Mouse (Mus musculus): ENCODE data around the gene Llgl2.
"Not testable (repeated sequence)": the region's sequence is repeated elsewhere in the genome, so short reads cannot be mapped to it uniquely, and the experiment has no call there.

Gene Llgl2

DNA sequence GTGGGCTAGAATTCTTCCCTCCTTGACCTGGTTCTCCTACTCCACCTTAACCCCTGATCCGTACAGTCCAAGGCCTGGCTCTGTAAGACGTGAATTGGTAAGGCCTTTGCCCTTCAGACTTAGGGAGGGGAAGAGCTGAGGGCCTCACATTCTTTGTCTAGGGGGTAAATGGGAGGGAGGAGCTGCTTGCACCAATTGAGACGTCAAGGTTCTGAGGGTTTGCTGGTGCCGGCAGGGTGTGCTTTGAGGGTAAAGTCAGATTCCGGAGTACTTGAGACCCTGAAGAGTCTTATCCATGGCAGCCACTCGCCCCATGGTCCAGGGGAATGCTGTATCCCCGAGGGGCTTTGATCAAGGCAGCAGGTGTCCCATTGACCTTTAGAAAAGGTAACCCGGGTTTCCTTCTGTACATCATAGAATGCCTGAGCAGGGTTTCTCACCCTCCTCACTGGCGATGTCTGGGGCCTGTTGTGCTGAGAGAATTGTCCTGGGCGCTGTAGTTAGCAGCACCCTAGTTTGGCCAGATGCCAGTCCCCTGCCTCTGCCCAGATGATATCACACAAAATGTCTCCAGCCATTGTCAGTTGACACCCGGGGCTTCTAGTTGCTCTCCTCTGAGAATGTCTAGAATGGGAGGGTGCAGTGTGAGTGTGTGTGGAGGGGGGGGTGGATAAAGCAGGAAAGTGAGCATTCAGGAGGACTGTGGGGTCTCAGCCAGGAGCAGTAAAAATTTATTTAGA is 13.0 kb downstream of the Llgl2 start:
- peak; percentile 48 to 80 for DNase-seq

DNA sequence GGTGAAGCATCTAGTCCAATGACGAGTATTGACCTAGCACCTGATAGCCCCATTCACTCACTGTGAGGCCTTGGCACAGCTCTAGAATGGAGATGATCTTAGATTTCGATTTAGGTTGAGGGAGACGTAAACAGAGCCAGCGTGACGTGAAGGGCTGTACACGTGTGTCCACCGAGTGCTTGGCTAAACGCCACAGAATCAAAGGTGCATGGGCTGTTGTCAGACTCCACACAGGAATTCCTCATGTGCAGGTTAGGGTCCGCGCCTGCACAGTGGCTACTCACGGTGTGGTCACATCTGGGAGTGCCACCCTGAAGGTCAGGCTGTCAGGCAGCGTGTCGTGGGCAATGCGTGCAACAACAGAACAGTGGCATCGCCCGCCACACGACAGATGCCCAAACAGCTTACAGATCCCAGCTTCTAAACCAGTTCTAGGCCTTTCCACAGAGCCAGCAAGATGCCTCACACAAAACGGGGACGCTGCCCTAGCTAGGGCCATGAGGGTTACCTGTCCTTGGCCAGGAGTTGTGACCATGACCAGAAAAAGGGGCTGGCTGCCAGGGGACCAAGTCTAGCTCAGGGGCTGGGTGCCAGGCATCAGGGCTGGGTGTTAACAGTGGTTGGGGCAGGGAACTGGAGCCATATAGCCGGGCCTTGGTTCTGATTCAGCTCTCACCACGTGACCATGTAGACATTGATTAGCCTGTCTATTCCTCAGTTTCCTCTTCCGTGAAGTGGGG is 13.9 kb downstream of the Llgl2 start:
- DNase-seq = no peak

DNA sequence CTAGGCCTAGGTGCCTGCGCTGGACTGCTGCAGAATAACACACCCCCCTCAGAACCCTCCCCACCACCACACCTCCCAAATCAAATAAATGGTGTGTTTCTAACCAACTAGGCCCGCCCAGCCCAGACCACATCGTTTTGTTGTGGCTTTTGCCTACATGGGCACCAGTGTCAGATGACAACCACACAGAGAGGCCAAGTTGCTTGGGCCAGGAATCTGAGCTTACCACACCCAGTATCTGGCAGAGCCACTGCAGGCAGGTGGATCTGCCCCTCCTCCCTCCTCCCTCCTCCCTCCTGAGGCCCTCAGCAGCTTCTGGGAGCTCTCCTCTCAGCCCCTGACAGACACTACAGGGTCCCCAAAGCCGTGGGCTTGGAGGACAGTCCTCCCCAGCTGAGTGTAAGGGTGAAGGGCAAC is 15.1 kb downstream of the Llgl2 start:
- peak; percentile 39 to 78 for DNase-seq

DNA sequence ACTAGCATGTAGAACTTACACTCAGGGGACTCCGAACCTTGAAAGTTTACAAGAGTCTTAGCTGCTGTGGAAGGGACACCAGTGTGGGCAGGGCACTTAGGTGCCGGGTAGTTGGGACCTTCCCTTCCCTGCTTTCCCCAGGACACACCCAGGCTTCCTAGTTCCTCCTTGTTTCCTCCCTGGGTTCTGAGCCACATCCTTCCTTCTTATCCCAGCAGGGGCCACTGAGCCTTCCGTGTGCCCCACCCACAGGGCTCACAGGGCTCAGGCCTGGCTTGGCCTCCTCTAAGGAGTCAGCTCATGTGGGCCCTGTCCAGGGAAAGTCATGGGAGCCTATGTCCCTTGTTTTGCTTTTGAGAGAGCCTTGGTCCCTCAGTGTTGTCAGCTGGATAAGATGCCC is 15.9 kb downstream of the Llgl2 start:
- peak in 1 of 2 experiments; percentile 23 for DNase-seq

DNA sequence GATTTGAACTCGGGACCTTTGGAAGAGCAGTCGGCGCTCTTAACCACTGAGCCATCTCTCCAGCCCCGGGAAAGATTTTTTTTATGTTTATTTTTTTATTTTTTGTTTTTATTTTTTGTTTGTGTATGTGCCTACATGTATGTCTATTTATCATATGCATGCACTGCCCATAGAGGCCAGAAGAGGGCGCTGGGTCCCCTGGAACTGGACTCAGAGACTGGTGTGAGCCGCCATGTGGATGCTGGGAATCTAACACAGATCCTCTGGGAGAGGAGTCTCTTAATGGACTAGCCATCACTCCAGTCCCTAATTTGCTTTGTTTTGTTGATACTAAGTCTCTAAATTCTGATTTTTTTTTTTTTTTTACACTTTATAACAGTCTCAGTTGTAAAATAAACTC is 17.2 kb downstream of the Llgl2 start:
- DNase-seq = no peak

DNA sequence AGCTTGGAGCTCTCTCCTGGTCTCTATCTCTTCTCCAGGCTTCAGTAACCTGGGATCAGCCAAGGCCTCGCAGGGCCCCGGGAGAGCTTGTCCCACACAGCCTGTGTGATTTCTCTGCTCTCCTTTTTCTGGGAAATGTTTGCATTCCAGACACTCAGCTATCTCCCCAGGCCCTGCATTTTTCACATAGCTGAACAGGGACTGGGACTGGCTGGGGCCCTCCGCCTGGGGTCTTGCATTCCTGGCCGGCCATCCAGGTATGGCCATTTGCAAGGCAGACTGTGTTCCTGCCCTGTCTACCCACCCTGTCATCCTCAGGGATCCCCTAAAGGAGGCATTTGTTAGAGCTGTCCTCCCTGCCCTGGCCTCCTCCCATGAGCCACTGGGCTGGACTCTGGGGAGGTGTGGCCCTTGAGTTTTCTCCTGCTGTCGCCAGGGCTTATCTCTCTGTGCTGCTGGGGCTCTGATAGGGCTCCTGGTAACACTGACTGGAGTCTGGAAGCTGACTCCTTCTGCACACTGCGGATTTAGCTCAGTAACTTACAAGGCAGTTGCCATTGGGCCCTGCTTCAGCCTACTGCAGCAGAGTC is 18.2 kb downstream of the Llgl2 start:
- peak; percentile 49 to 74 for DNase-seq

DNA sequence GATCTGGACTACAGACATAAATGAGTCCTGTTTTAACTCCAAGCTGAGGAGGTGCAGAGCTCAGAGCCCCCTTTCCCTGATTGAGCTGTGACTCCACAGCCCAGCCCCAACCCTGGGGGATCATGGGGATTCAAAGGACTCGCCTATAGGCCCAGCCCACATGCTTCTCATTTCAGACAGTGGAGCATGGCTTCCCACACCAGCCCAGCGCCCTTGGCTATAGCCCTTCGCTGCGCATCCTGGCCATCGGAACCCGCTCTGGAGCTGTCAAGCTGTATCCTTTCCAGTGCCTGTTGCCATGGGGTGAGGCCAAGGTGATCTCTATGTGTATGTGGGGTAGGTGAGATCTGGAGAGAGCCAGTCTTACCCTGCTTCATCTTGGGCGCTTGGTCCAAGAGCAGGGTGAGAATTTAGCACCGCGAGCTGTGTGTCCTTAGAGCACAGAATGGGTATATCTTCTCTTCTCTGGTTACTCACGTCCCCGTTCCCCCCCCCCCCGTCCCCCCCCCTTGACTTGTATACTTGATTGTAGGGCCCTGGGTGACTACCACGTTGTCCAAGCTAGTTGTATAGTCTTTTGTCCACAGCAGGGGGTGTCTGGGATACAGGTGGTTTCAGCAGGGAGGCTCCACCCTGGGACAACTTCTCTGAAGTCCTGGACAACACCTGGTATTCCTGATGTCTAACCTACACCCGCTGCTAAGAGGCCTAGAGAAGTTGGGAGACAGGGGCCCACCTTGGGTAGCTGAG is 19.5 kb downstream of the Llgl2 start:
- no peak for DNase-seq

DNA sequence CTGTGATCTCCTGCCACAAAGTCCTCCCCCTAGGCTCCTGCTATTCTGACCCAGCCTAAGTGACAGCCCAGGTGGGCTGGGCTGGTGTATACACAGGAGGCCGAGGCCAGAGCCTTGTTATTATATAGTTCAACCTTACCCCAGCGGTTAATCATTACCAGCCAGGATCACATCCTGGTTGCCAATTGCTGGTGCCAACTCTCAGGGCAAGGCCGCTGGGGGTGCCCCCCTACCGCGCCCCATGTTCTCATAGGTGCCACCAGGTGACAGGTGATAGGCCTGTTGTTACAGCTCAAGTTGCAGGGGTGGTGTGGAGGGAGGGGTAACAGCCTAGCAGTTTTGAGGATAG is 20.0 kb downstream of the Llgl2 start:
- DNase-seq = peak in 1 of 2 experiments; percentile 71

DNA sequence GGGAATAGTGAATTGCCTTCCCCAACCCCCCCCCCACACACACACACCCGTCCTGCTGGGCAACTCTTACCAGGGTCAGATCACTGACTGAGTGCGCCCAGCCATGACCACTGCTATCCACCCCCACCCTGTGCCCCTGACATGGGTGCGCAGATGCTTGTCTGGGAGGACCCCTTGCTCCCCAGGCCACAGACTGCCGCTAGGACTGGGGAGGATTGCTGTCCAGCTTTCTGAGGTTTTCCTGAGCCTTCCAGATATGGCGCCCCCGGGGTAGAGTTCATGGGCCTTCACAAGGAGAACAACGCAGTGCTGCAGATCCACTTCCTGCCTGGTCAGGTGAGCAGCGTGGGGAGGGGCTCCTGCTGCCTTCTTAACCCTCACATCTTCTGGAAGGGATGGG is 20.4 kb downstream of the Llgl2 start:
- DNase-seq = no peak

DNA sequence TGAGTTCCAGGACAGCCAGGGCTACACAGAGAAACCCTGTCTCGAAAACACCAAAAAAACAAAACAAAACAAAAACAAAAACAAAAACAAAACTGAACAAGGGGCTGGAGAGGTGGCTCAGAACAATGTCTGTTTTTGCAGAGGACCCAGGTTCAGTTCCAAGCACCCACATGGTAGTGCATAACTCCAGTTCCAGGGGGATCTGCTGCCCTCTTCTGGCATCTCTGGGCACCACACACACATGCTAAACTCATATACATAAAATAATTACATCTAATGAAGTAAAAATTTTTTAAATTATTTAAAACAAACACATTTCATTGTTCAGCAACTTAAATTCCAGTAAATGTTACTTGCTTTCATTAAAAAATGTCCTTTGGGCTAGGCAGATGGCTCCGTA is 22.0 kb downstream of the Llgl2 start:
- DNase-seq = no peak

DNA sequence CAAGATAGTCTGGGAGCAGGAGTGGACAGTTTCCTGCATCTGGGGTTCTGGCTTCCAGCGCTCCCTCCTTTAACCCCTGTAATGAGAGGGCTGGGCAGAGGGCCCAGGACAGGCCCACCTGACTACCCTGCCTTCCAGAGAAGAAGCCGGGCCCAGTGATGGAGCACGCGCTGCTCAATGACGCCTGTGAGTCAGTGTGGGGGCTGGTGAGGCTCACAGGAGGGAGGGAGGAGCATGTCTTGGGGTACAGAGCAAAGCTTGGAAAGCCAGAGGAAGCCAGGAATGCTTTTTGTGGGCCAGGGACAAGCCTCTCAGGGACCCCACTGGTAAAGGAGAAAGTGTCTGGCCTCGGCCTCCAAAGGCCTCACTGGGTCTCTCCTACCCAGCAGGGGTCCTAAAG is 30.8 kb downstream of the Llgl2 start:
- no peak for DNase-seq

DNA sequence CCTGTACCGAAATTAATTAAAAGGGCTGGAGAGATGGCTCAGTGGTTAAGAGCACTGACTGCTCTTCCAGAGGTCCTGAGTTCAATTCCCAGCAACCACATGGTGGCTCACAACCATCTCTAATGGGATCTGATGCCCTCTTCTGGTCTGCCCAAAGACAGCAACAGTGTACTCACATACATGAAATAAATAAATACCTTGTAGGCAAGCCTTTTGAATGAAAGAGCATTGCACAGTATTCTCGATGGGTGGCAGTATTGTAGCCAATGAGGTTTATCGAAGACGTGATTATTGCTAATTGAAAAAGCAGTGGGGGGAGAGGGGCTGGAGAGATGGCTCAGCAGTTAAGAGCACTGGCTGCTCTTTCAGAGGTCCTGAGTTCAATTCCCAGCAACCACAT is 33.3 kb downstream of the Llgl2 start:
- not testable (repeated sequence) for DNase-seq

DNA sequence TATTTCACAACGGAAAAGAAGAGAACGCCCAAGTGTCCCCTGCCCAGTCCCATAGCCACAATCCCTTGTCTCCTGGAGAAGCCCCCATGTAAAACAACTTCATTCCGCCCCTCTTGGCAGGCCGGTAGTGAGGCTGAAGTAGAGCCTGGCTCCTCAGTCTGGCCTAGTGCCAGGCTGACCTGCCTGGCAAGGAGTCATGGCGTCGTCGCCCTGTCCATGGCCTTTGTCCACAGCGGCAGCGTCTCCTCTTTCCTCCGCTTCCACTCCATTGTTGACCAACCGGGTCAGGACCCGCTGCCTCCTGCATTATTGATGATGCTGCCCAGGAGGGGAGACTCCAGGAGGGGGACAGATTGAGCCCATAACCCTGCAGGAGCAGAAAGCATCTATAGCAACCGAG is 34.1 kb downstream of the Llgl2 start:
- DNase-seq = no peak

DNA sequence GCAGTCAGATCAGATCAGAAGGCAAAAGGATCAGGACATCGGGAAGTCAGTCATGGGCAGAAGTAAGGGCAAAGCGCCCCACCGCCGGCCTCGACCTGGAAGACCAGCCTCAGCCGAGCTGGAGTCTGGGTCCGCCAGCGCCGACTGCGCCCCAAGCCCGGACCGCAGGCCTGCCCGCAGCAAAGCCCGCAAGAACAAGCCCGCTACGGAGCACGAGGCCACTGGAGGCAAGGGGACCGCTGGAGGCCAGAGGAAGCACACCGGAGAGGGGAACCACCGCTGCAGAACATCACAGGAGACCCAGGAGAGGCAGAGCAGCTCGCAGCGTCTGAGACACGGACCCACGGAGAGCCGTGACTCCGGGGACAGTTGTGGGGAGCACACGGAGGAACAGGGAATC is 34.5 kb downstream of the Llgl2 start, which contains the start of gene Myo15b:
TSS of gene Myo15b (plus strand) at position 53 of the 400 bp plus-strand sequence.
- DNase-seq = no peak

DNA sequence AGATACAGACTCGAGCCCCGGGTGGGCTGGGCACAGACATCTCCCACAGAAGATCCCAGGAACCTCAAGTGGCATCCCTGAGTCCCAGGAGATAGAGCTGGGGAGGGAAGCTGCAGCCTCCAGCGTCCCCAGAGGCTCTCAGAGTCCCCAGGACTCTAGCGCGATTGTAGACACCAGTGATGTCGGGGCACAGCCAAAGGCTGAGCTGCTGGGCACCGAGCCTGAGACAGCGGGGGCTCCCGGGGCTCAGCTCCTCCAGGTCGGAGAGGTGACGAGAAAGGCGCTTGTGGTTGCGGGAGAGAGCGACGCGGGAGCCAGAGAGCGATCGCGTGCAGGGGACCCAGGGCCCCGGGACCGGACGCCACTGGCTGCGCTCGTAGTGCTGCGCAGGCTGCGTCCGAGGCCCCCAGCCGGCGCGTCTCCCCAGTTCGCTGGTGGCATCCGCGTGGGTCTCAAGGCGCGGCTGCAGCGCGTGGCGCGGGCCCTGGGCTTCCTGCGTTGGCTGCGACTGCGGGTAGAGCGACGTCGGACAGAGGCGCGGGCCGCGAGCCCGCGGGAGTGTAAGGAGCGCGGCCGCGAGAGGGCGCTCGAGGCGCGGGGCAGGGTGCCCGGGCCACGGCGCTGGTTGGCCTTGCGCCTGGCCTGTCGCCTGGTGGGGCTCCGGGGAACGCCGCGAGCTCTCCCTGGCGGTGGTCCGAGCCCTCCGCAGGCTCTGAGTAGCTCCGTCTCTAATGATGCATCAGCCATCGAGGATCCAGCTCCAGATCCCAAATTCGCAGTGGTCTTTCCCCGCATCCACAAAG is 35.5 kb downstream of the Llgl2 start:
- DNase-seq = peak; percentile 94 to 95

DNA sequence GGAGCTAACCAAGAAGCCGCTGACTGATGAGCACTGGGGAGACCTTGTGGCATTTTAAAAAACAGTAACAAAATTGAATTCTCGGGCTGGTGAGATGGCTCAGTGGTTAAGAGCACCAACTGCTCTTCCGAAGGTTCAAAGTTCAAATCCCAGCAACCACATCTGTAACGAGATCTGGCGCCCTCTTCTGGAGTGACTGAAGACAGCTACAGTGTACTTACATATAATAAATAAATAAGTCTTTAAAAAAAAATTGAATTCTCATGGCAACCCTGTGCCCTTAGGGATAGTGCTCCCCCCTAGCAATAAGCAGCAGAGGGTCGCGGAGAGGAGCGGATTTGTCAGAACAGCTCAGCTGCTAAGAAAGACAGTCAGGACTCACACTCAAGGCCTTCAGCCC is 40.0 kb downstream of the Llgl2 start:
- DNase-seq = no peak

DNA sequence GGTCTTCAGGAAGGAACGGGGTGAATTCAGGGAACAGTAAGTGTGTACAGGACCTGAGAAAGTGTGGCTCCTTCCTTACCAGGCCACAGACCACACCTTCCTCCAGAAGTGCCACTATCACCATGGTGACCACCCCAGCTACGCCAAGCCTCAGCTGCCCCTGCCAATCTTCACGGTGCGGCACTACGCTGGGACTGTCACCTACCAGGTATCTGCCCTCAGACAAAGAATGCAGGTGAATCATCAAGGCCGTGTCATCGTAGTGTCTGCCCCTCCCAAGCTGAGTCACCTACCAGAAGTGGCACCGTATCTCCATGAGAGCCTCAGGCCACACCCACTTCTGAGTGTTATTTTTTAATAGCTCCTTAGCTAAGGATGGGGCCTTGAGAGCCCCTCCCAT is 45.5 kb downstream of the Llgl2 start:
- peak; percentile 24 to 62 for DNase-seq

DNA sequence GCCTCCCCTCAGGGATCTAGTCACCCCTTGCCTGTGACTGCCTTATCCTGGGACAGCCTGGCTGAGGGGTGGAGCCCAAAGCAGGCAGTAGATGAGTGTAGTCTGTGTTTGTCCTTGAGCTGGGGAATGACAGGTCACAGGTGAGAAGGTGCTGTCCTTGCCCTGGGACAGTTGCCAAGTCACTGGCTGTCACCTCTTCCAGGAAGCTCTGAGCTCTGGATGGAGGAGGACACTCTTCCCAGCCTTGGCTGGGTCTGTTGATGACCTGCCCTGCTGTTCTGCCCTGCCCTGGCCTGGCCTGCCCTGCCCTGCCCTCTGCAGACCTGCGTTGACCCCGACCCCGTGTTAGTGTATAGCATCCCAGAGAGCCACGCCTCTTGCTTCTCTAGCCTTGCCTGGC is 48.6 kb downstream of the Llgl2 start:
- DNase-seq = no peak

DNA sequence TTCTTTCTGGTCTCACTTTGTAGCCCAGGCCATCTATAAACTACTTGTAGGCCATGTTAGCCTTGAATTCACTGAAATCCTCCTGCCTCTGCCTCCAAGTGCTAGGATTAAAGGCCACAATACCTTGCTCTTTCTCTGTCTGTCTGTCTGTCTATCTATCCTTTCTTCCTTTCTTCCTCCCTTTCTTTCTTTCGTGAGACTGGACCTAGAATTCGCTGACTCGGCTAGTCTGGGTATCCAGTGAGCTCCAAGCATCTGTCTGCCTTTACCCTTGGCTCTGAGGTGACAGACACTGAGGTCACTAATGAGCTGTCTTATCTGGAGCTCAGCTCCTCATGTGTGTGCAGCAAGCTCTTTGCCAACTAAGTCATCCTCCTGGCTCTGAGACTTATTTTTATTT is 52.1 kb downstream of the Llgl2 start:
- no peak for DNase-seq

DNA sequence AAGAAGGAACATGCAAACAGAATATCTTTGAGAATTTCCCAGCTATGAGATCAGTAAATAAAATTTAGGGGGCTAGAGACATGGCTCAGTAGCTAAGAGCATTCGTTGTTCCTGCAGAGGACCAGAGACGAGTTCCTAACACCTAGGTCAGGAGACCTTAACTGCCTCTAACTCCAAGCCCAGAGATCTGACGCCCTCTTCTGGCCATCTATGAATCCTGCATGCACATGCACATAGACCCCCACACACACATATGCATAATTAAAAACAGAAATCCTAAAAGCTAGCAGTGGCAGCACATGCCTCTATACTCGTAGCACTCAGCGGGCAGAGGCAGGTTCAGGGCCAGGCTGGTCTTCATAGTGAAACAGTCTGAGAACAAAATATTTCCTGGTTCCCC is 52.6 kb downstream of the Llgl2 start:
- no peak for DNase-seq

DNA sequence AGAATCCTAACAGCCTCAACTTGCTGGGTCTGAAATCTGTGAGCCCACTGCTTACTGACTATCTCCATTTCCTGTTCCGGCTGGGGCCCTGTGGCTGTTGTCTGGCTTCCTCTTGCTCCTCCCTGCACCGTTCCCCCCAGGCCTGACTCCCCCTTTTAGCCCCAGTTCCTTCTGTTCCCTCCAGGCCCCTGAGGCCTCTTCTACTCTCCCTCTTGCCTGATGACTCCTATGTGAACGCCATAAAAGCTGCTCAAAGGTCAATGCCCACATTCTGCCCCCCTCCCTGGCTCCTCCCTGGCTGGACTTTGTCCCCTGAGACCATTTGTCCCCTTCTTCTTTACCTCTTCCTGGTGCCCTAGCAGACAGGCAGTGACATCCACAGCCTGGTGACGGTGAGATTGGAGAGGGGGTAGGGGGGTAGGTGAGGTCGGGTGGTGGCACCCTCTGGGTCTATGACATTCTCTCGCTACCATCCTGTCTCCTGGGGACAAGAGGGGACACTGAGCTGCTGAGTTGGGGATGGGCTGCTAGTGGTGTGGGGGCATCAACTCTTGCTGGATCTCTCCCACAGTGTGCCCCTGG is 53.4 kb downstream of the Llgl2 start:
- no peak for DNase-seq

DNA sequence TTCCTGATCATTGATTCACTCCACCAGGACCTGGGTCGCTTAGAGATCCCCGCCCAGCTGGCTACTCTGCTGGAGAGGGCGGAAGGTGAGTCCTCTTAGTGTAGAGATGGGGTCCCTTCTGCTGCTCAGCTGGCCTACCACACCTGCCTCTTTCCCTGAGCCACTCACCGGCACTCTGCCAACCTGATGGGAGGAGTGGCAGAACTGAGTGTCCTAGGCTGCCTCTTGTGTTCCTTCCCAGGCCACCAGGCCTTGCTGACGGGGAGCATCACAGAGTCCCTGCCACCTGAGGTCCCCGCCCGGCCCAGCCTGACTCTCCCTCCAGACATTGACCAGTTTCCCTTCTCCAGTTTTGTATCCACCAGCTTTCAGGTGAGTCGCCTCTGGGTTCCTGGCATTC is 54.2 kb downstream of the Llgl2 start:
- no peak for DNase-seq

Measured in lung, postnatal 4 days (tissue).